Mouse (Mus musculus) A20 (cell line): ENCODE measurements at regions not wholly inside any gene's neighbourhood (a gene's known extent, or its start where the extent isn't known, plus 50 kb on each side); places are given as distances from the start of the nearest gene placed in this dataset.
"Not testable (repeated sequence)": the region's sequence is repeated elsewhere in the genome, so short reads cannot be mapped to it uniquely, and the experiment has no call there.

Source experiments
- DNase-seq: peaks from one replicate; pipeline ENCODE4 v3.0.0-alpha.2; 2011; ENCODE audit warnings: low read depth, low spot score

GRCm38 (mm10) chr3:21625039-21625438, 451.4 kb upstream of the Tbl1xr1 start:
- DNase-seq, result no peak

DNA sequence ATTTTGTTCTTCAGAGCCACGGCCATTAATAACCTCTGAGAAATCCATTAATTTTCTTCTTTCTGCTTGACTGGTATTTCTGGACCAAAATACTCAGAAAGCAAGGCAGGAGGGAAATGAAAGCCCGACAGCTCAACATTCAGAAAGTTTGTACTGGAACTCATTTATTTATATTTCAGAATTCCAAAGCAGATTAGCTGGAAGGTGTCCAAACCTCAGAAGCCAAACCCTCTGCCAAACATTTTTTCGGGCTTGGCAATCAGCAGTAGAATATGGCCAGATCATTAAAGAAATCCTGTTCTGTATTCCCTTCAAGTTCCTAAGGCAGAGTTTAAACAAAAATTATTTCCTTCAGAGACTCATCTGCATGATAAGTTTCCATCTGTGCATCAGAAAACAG, 450.4 kb upstream of the Tbl1xr1 start:
- DNase-seq, result no peak

DNA sequence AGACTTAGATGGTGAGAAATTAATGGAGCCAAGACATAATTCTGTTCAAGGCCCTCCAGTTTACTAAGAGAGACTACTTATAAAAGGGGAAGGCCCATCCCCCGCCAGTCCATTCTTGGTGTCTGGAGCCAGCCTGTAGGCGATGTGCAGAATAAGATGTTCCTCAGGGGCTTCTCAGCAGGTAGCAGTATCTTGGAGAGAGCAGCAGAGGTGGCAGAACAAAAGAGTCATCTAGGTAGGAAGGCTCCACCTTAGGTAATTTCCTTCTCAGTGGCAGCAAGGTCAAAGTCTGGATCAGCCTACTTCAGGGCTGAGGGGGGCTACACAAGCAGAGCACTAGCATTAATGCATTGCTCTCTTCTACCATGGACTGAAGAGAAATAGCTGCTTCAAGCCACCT, 449.4 kb upstream of the Tbl1xr1 start:
- not testable (repeated sequence) for DNase-seq

GRCm38 (mm10) chr3:21633600-21634221, 442.7 kb upstream of the Tbl1xr1 start:
- peak; percentile 24 for DNase-seq

GRCm38 (mm10) chr3:21634675-21635204, 441.7 kb upstream of the Tbl1xr1 start:
- no peak for DNase-seq

GRCm38 (mm10) chr3:21638886-21639285, 437.6 kb upstream of the Tbl1xr1 start:
- no peak for DNase-seq

DNA sequence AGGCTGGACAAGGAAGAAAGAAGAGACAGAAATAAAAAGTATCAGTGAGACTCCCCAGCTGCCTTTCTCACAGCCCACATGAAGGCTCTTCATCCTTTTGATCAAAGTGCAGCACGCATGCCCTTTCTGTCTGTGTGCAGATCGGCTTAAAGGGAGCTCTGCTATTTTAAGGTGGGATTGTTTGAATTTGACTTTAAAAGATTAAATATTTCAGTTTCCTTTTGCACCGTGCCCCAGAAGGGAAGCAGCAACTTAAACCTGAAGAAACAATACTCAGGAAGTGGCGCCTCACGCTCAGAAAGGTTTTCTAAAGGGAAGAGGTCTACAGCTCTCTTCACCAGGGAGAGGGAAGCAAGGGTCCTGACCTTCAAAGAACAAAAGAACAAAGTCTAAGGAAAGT, 436.9 kb upstream of the Tbl1xr1 start:
- no peak for DNase-seq

DNA sequence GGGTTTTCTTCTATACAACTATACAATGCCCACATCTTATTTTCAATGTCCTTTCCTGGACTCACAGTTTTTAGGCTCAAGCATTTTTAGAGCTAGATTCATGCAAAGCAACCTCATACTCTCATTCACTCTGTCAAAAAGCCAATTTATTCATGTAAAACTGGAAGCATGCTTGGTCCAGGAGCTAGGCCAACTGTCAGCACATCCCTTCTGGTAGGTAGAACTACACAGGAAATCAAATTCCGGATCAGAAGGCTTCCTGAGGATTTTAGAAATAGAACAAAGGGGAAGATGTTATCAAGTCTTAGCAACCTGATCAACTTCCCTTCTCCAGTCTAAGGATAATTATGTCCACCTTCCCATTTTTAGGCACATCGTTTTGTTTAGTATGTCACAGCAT, 432.4 kb upstream of the Tbl1xr1 start:
- no peak for DNase-seq

- no peak for DNase-seq
Observed at GRCm38 (mm10) chr3:21645268-21645667, 431.2 kb upstream of the Tbl1xr1 start.

GRCm38 (mm10) chr3:21649885-21650469, 426.5 kb upstream of the Tbl1xr1 start:
- DNase-seq, result no peak

- DNase-seq, result no peak
Observed at GRCm38 (mm10) chr3:21655301-21655700, 421.2 kb upstream of the Tbl1xr1 start.

GRCm38 (mm10) chr3:21667349-21668143, 408.9 kb upstream of the Tbl1xr1 start:
- no peak for DNase-seq

- no peak for DNase-seq
Observed at GRCm38 (mm10) chr3:21671885-21672284, 404.6 kb upstream of the Tbl1xr1 start.

- no peak for DNase-seq
Observed at GRCm38 (mm10) chr3:21672492-21672891, 404.0 kb upstream of the Tbl1xr1 start.

DNA sequence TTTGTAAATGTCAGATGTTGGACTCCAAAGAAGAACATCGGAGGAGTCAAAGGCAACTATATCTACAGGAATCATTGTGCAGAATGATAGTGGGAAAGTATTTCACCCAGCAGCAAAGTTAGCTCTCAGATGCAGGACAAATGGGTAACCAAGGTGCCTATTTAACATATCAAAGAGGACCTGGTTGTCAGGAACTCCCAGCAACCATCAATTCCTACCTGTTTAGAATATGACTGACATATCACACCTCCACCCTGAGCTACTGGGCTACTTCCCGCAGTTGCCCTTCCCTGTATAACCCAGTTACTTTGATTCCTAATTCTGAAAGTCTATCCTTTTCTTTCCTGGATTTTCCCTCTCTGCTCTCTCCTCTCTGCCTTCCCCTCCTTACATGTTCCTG, 403.0 kb upstream of the Tbl1xr1 start:
- no peak for DNase-seq

DNA sequence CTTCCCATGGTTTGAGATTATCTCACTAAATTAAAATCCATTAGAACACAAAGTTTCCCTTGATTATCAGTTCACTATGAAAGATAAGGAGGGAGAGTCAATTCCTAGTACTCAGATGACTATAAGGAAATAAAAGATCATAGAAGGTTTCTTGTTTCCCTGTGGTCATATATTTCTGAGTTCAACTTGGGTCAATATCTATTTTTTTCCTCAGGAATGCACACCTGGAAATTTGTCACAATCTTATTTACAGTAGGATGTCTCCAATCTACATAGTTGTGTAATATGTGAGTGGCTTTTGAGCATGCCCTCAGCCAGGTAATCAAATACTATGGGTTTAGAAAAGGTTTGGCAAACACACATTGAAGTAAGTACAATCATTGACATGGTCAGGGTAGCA, 398.2 kb upstream of the Tbl1xr1 start:
- no peak for DNase-seq

- DNase-seq, result no peak
Observed at GRCm38 (mm10) chr3:21678734-21679133, 397.7 kb upstream of the Tbl1xr1 start.

- DNase-seq, result not testable (repeated sequence)
Observed at GRCm38 (mm10) chr3:21697980-21698672, 378.3 kb upstream of the Tbl1xr1 start.

DNA sequence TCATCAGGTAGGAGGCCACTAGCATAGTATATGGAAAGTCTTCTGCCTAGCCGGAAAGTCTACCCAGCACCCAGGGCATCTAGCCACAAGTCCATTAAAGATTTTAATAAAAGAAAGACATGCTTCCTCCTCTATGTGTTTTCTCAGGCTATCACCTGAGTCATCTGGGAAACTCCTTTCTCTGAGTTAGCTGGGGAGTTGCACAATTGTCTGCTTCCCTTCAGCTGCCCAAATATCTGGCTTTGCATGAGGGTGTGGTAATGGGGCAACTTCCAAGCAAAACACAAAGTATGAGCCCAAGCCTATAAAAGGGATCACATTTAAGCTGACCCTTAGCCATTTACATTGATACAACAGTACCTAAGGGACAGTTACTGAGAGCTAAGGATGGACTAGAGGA, 376.9 kb upstream of the Tbl1xr1 start:
- no peak for DNase-seq

DNA sequence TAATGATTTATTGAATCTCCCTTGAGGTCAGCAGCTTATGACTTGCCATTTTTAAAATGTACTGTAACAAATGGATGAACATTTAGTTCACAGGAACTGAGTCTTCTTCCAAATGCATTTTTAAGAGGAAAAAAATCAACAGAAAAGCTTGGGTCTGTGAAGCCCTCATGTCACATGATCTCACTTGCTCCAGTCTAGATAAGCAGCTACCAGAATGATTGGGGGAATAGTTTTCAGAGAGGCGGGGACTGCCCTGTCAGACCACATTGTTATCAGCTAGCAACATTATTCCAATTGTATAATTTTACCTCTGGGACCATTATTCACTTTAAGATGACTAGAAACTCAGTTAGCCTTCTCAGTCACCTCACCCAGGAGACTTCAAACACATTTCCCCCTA, 376.1 kb upstream of the Tbl1xr1 start:
- peak; percentile 13 for DNase-seq

DNA sequence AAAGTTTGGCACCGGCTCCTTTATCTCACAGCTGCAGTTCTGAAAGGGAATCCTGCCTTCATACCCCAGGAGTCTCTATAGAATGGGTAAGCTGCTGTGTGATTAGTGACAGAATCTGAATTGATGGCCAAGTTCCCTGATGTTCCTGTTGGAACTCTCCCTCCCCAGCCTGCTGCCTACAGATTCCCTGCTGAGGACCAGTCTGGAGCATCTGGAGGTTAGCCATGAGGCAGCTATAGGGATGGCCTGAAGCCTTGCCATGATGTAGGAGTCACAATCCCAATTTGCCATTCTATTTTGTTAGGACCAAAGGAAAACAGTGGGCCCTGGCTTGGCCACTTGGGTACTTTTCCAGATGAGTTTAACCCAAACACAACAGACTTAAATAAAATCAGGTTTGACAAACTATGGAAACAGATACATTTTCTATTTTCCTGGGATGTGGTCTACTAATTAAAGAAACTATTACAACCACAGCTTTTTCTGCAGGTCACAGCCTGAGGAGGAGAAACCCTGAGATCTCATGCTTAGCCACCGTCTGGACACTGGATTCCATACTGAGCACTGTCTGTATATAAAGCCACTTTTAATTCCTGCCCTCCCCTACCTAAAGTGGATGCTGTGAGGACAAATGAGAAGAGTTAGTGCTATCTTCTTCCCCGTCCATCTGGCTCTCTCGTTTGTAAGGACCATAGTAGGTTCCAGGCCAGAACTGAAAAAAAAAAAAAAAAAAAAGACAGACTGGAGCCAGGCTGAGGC, 349.5 kb upstream of the Tbl1xr1 start:
- DNase-seq, result no peak
